Mouse (Mus musculus) embryonic facial prominence, embryonic 12.5 days (tissue): Measurements from ENCODE around the gene Rgs9. TPM values are rescaled to one million over a fixed set of nuclear protein-coding genes. Genes with fewer than 3 reads are reported as not detected.

Experiments
- ATAC-seq: fragments of 200-750 bp; cut with Nextera tagmentation; 2 replicates; pipeline ENCODE4 v1.8.0; 2017; ENCODE audit not compliant: insufficient number of reproducible peaks, insufficient read depth, low FRiP score, low TSS enrichment
- H3K27ac ChIP-seq: fragments of 300-500 bp; sonication (generic); 2 replicates; pipeline ENCODE4 v1.5.1; 2016; ENCODE audit warnings: mild to moderate bottlenecking
- H3K27me3 ChIP-seq: fragments of 300-500 bp; sonication (generic); 2 replicates; pipeline ENCODE4 v1.6.1; 2016; ENCODE audit warnings: mild to moderate bottlenecking, moderate library complexity
- H3K36me3 ChIP-seq: fragments of 300-500 bp; sonication (generic); 2 replicates; pipeline ENCODE4 v1.6.1; 2016; ENCODE audit warnings: mild to moderate bottlenecking
- H3K4me1 ChIP-seq: fragments of 300-500 bp; sonication (generic); 2 replicates; pipeline ENCODE4 v1.6.1; 2016
- H3K4me2 ChIP-seq: fragments of 300-500 bp; sonication (generic); replicated peaks from 2 replicates; pipeline ENCODE4 v1.6.1; 2016; ENCODE audit warnings: mild to moderate bottlenecking, moderate library complexity
- H3K4me3 ChIP-seq: fragments of 300-500 bp; sonication (generic); 2 replicates; pipeline ENCODE4 v1.5.1; 2016; ENCODE audit warnings: mild to moderate bottlenecking
- H3K9ac ChIP-seq: fragments of 300-500 bp; sonication (generic); 2 replicates; pipeline ENCODE4 v1.6.1; 2016; ENCODE audit warnings: mild to moderate bottlenecking, moderate library complexity
- H3K9me3 ChIP-seq: fragments of 300-500 bp; sonication (generic); 2 replicates; pipeline ENCODE4 v1.6.1; 2016; ENCODE audit warnings: mild to moderate bottlenecking, moderate library complexity
- WGBS: fragments of 180-500 bp; shearing (Covaris S2); methylation state at CpG from one replicate; pipeline ENCODE4 v1.1.7; 2016; 5-methylcytosine and 5-hydroxymethylcytosine counted together
- polyA plus RNA-seq: library from polyadenylated mRNA; unstranded; fragments of >200 nt; fragmentation: Nextera tagmentation; extraction: Ambion mirVana; gene quantifications from 2 replicates; pipeline ENCODE4 v1.2.1, GENCODE M21; 2016

Gene Rgs9
- polyA plus RNA-seq, 1 experiment from 2014 or later: 1.9 TPM

GRCm38 (mm10) chr11:109199612-109200293 is 98.2 kb downstream of the Rgs9 start:
- H3K4me3 ChIP-seq: no peak overlapping the region
- H3K9ac ChIP-seq: no peak overlapping the region
- H3K27me3 ChIP-seq: no peaks in the 10 kb centered on the region
- peaks cover 9% of the 10 kb centered on the region; the same call in 1 of the 2 replicates for H3K4me1 ChIP-seq
- H3K4me2 ChIP-seq: no peak overlapping the region
- no peak overlapping the region for H3K27ac ChIP-seq
- H3K9me3 ChIP-seq: no peaks in the 10 kb centered on the region
- 27% methylated on average over 8 of the region's 8 CpGs for WGBS
- no peaks in the 10 kb centered on the region for H3K36me3 ChIP-seq
- no peak for ATAC-seq

DNA sequence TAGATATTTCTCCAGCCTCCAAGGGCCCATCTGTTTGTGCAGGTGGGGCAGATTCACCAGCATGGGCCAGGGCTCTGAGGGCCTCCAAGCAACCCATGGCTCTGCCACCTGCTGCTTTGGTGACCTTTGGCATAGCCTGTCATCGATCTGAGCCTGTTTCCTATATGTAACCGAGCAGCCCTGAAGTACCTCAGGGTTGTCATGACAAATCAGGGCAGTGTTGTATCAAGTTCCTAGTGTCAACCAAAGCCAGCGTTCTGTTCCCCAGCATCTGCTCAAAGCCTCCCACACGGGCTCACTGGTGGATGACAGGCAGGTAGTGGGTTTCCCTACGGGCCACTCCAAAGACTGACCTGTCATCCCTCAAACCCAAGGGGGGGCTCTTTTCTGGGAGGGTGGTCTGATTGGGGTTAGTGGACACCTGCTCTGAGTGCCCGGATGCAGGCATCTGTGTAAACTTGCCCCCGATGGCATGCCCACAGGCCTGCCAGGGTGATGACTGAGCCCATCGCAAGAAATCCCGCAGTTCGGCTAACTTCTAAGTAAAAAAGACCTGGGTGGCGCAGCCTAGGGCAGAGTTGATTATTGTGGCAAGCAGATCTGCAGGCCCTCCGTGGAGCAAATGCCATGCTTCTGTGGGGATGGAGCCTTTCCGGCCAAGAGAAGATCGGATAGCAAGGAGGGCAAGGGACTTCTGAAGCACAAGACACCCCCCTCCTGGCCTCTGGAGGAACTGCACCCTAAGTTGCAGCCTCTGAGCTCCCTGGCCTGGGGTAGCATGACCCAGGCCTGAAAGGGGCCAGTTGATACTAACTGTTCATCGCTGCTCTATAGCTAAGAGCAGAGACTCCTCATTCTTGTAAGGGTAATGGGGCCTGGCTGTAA is 105.0 kb downstream of the Rgs9 start:
- no peak overlapping the region for H3K27ac ChIP-seq
- 0 out of 2 replicates have a peak overlapping the region, but pooled peaks have one; percentile 22 for H3K4me2 ChIP-seq

GRCm38 (mm10) chr11:109188235-109188634 is 109.7 kb downstream of the Rgs9 start:
- ATAC-seq: no peak
- Histone ChIP-seq H3K9ac (no peak overlapping the region), H3K4me2 (no peak overlapping the region), H3K4me3 (no peak overlapping the region), H3K36me3 (no peaks in the 10 kb centered on the region), H3K27me3 (no peaks in the 10 kb centered on the region), H3K4me1 (peaks cover 6% of the 10 kb centered on the region; the same call in 1 of the 2 replicates), H3K9me3 (no peaks in the 10 kb centered on the region), H3K27ac (no peak overlapping the region)
- WGBS: 90% methylated on average over 5 of the region's 5 CpGs

More for the DNA sequence above, 105.0 kb downstream of the Rgs9 start:
- Histone ChIP-seq H3K9ac (no peak overlapping the region), H3K27me3 (no peaks in the 10 kb centered on the region), H3K4me3 (no peak overlapping the region), H3K36me3 (no peaks in the 10 kb centered on the region), H3K9me3 (no peaks in the 10 kb centered on the region), H3K4me1 (peaks cover 6% of the 10 kb centered on the region; the same call in 1 of the 2 replicates)
- 29% methylated on average over 15 of the region's 15 CpGs for WGBS
- peak; percentile 52 for ATAC-seq

- Histone ChIP-seq H3K36me3 (no peaks in the 10 kb centered on the region), H3K4me2 (no peak overlapping the region), H3K27ac (no peak overlapping the region), H3K27me3 (no peaks in the 10 kb centered on the region), H3K4me3 (no peak overlapping the region), H3K9me3 (no peaks in the 10 kb centered on the region), H3K9ac (no peak overlapping the region), H3K4me1 (peaks cover 2% of the 10 kb centered on the region; the same call in 1 of the 2 replicates)
- ATAC-seq: no peak
- 79% methylated on average over 6 of the region's 6 CpGs for WGBS
Measured at GRCm38 (mm10) chr11:109187631-109188184, 110.2 kb downstream of the Rgs9 start.

DNA sequence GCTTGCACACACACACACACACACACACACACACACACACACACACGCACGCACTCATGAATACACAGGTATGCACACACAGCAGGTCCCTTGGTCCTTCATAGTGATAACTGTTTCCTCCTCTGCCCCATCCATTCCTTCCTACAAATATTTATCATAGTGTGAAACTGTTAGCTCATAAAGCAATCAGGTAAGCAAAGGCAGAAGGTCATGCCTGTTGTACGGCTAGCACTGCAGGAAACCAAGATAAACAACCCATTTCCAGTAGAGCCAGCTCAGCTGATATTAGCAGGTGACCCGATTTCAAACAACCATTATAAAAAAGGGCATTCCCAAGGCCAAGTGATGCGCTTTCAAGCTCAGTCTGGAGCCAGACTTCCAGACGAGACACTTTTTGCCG is 116.8 kb downstream of the Rgs9 start:
- no peak overlapping the region for H3K4me2 ChIP-seq
- 72% methylated on average over 7 of the region's 7 CpGs for WGBS
- no peaks in the 10 kb centered on the region for H3K36me3 ChIP-seq
- H3K4me1 ChIP-seq: peaks cover 4% of the 10 kb centered on the region; the same call in 1 of the 2 replicates
- H3K27ac ChIP-seq: no peak overlapping the region
- no peak for ATAC-seq
- H3K9me3 ChIP-seq: no peaks in the 10 kb centered on the region
- no peaks in the 10 kb centered on the region for H3K27me3 ChIP-seq
- no peak overlapping the region for H3K4me3 ChIP-seq
- H3K9ac ChIP-seq: no peak overlapping the region

- no peak for ATAC-seq
- 89% methylated on average over 11 of the region's 11 CpGs for WGBS
- Histone ChIP-seq H3K4me3 (no peak overlapping the region), H3K4me2 (no peak overlapping the region), H3K27ac (no peak overlapping the region), H3K27me3 (no peaks in the 10 kb centered on the region), H3K36me3 (no peaks in the 10 kb centered on the region), H3K9me3 (no peaks in the 10 kb centered on the region), H3K9ac (no peak overlapping the region), H3K4me1 (peaks cover 4% of the 10 kb centered on the region; the same call in 1 of the 2 replicates)
Measured at GRCm38 (mm10) chr11:109180290-109180689, 117.6 kb downstream of the Rgs9 start.

GRCm38 (mm10) chr11:109178788-109179518 is 119.0 kb downstream of the Rgs9 start:
- H3K4me3 ChIP-seq: no peak overlapping the region
- no peak overlapping the region for H3K27ac ChIP-seq
- no peaks in the 10 kb centered on the region for H3K9me3 ChIP-seq
- no peaks in the 10 kb centered on the region for H3K36me3 ChIP-seq
- H3K9ac ChIP-seq: no peak overlapping the region
- peaks cover 4% of the 10 kb centered on the region; the same call in 1 of the 2 replicates for H3K4me1 ChIP-seq
- no peaks in the 10 kb centered on the region for H3K27me3 ChIP-seq
- 49% methylated on average over 8 of the region's 8 CpGs for WGBS
- no peak overlapping the region for H3K4me2 ChIP-seq
- no peak for ATAC-seq

- WGBS: 81% methylated on average over 8 of the region's 8 CpGs
- Histone ChIP-seq H3K27ac (no peak overlapping the region), H3K9ac (no peak overlapping the region), H3K4me3 (no peak overlapping the region), H3K4me2 (no peak overlapping the region), H3K4me1 (no peaks in the 10 kb centered on the region; the same call in 1 of the 2 replicates), H3K36me3 (no peaks in the 10 kb centered on the region), H3K9me3 (no peaks in the 10 kb centered on the region), H3K27me3 (no peaks in the 10 kb centered on the region)
- ATAC-seq: no peak
Measured at GRCm38 (mm10) chr11:109175376-109175969, 122.5 kb downstream of the Rgs9 start.

Other genes with a start within 250 kb of the Rgs9 start
- gene E030025P04Rik, start 153.8 kb downstream of the Rgs9 start, polyA plus RNA-seq: not detected in 2 replicates
- gene Gna13, start 64.7 kb upstream of the Rgs9 start, polyA plus RNA-seq: 20.7 and 22.4 TPM in 2 replicates
- not detected in 2 replicates for gene 9930022D16Rik, start 115.8 kb upstream of the Rgs9 start, polyA plus RNA-seq
- gene Amz2, start 127.8 kb upstream of the Rgs9 start, polyA plus RNA-seq: 44.4 and 48.5 TPM in 2 replicates
- 2.4 and 2.7 TPM in 2 replicates for gene Arsg, start 175.2 kb upstream of the Rgs9 start, polyA plus RNA-seq
- gene Slc16a6, start 175.5 kb upstream of the Rgs9 start, polyA plus RNA-seq: 3.5 and 3.7 TPM in 2 replicates